Mouse (Mus musculus): ENCODE measurements around the gene 1810009A15Rik. TPM values are rescaled to one million over a fixed set of nuclear protein-coding genes. Genes with fewer than 3 reads are reported as not detected.
A peak's percentile ranks its signal among the peaks of the same experiment; 100 is the strongest.

The 1810009A15Rik gene
- total RNA-seq, 2 experiments from 2014 or later, result 49.6 to 50.3 TPM

DNA sequence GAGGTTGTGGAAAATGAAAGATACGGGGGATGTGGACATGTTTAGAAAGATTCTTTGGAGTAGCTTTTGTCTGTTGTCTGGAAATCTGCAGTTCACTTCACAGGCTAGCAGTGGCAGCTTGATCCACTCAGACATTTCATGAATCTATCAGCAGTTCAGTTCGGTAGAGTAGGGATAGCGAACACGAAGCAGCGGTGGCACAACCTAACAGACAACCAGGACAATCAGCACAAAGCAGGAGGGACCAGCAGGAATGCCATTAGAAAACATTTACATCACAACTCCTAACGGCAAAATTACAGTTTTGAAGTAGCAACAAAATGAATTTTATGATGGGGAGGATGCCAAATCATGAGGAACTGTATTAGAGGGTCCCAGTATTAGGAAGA is 31.0 kb downstream of the 1810009A15Rik start:
- DNase-seq, result no peak

GRCm38 (mm10) chr19:8920073-8920736 is 31.6 kb downstream of the 1810009A15Rik start, which contains the start of gene B3gat3:
B3gat3 (plus strand) TSS chr19:8920374.
- peak; percentile 98 for DNase-seq

DNA sequence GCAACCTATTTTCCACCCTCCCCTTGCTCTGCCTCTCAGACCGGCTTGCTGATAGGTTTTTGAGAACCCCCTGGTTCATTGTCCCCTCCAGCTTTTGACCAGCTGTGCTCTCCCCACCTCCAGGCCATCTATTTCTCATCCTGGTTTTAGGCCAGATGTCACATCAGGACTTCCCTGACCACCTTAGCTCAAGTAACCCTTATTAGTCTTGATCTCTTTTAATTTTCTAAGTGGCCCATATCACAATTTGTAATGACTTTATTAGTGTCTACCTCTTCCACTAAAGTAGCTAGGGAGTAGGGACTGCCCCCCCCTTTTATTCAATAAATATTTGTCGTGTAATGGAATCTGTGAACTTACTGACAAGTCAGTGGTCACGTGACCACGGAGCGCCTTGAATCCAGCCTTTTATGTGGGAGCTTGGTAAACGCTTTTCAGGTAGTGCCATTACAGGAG is 32.2 kb downstream of the 1810009A15Rik start:
- peak in 1 of 2 experiments; percentile 40 for DNase-seq

DNA sequence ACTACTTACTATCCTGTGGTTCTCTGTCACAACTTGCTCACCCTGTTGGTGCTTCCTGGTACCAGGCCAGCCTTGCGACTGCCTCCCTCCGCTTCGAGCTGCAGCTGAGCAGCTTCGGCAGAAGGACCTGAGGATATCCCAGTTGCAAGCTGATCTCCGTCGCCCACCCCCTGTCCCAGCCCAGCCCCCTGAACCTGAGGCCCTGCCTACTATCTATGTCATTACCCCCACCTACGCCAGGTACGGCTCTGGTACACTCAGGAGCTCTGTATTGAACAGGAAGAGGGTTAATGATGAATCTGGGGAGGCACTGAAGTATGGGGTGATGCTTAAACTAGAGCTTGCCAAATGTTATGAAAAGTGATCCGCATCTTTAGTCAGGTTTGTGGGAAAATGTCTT is 33.1 kb downstream of the 1810009A15Rik start:
- DNase-seq, result no peak

GRCm38 (mm10) chr19:8926766-8927165 is 38.1 kb downstream of the 1810009A15Rik start:
- DNase-seq, result no peak

DNA sequence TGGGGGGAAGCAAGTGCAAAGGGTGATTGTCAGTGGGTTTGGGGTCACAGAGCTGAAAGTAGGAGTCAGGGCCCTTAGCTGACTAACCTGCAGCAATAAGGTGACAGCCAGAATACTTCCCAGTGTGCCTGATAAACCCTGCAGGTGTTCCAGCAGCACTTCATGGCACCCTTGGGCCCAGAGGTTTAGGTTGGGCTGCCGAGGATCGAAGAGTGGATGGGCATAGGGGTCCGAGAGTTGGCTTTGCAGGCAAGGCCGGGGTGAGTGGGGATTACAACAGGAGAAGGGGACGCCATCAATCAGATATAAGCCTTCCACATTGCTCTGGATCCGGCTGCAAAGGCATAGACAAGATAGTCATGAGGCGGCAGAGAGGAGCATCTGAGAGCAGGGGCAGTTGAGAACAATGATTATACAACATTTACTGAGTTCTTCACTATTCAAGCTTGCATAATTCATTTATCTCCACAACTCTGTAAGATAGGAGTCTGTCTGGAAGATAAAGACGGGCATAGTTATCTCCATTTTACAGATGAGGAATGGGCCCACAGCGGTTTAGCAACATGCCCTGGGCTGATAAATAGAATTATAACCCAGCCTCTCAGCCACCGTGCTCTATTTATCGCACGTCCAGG is 39.4 kb downstream of the 1810009A15Rik start:
- no peak for DNase-seq

DNA sequence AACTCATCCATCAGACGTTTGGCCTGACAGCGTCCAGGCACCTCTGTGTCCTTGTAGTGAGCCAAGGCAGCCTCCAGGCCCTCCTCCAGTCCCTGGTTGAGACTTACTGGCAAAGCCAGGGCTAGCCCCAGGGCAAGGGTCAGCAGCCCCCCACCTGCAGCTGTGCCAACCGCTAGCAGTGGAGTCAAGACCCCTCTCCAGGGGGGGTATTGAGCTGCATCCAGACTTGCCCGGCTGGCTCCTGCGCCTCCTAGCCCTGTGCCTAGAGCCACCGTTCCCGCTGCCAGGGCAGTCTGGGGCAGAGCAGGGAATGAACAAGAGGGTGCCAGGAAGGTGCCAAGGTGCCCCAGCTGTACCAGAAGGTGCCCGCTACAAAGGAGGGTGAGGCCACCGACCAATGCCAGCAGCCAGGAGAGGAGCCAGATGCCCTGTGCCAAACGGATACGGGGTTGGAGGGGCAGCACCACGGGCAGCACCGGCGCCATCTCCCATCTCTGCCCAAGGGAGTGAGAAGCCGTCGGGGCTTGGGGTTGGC is 40.1 kb downstream of the 1810009A15Rik start:
- DNase-seq, result peak in 1 of 2 experiments; percentile 28

DNA sequence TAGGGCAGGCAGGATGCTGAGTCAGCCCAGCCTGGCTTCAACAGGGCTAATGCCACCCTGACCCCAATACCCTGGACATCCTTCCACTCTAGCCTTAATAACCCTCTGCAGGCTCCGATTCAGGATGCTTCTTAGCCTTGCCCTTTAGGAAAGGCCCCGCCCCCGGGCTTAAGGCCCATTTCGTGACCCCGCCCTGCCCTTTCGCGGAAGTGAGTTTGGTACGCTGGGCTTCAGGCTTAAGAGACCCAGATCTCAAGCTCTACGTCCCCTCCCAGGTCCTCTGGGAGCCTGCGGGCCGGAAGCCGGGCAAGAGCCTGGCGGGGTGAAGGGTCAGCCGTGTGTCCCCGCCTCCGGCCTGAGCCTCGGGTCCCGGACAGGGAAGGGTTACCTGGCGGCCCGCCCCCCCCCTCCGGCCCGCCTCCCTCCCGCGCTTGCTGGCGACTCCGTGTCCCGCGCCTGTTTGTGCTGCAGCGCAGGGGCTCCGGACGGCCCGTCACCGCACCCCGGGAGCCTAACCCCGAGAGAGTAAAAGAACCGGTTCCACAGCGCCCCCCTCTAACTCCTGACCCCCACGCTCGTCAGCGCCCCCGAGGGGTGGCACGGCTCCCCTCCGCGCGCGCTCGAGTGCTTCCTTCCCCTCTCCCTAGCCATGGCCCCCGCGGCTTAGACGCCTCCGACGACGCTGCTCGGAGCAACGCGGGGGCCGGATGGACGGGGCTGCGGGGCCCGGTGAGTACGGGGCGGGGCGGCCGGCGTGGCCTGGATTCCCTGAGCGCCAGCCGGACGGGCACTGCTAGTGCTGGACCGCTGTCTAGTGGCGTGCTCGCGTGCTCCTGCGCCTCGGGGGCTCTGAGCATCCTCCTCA is 40.8 kb downstream of the 1810009A15Rik start, which contains the start of the genes Rom1 and Eml3:
Rom1 (minus strand) TSS at position 133 of the 865 bp plus-strand sequence.
Eml3 (plus strand) TSS at position 329 of the 865 bp plus-strand sequence.
- DNase-seq, result peak; percentile 96

GRCm38 (mm10) chr19:8930117-8930516 is 41.5 kb downstream of the 1810009A15Rik start:
- DNase-seq, result no peak

GRCm38 (mm10) chr19:8930771-8931170 is 42.1 kb downstream of the 1810009A15Rik start:
- no peak for DNase-seq

GRCm38 (mm10) chr19:8936736-8937135 is 48.1 kb downstream of the 1810009A15Rik start:
- no peak for DNase-seq

Small RNA genes within 50 kb of the gene (microRNA-seq; reads per million reads assigned to microRNA genes)
- gene Mir5136, result not detected

Other genes starting within 250 kb of the 1810009A15Rik start
- 1 to 10 TPM; 1.3 TPM for gene Chrm1, start 225.1 kb upstream of the 1810009A15Rik start, total RNA-seq (2021)
- gene Slc3a2, start 165.5 kb upstream of the 1810009A15Rik start, total RNA-seq (2021), result 100 to 1,000 TPM; 354 to 445 TPM
- 10 to 100 TPM; 52.3 to 71.2 TPM for gene Wdr74, start 153.0 kb upstream of the 1810009A15Rik start, total RNA-seq (2021)
- gene 1700092M07Rik, start 148.1 kb upstream of the 1810009A15Rik start, total RNA-seq (2021), result 1 to 10 TPM in 1 of 2 experiments, under 1 TPM in 1; 0.82 to 1.0 TPM
- gene Stx5a, start 147.4 kb upstream of the 1810009A15Rik start, total RNA-seq (2021), result 10 to 100 TPM; 83.6 to 92.9 TPM
- gene Nxf1, start 131.8 kb upstream of the 1810009A15Rik start, total RNA-seq (2021), result 100 to 1,000 TPM in 1 of 2 experiments, 10 to 100 TPM in 1; 94.7 to 144 TPM
- 100 to 1,000 TPM; 113 to 127 TPM for gene Tmem223, start 117.9 kb upstream of the 1810009A15Rik start, total RNA-seq (2021)
- gene Tmem179b, start 114.4 kb upstream of the 1810009A15Rik start, total RNA-seq (2021), result 10 to 100 TPM; 44.8 to 69.2 TPM
- gene Taf6l, start 102.4 kb upstream of the 1810009A15Rik start, total RNA-seq (2021), result 10 to 100 TPM; 11.2 to 16.7 TPM
- 10 to 100 TPM; 90.5 to 98.5 TPM for gene Polr2g, start 90.3 kb upstream of the 1810009A15Rik start, total RNA-seq (2021)
- 1 to 10 TPM; 2.0 to 2.9 TPM for gene Zbtb3, start 86.3 kb upstream of the 1810009A15Rik start, total RNA-seq (2021)
- 10 to 100 TPM; 31.7 to 32.2 TPM for gene Ttc9c, start 69.5 kb upstream of the 1810009A15Rik start, total RNA-seq (2021)
- 10 to 100 TPM; 61.8 to 67.6 TPM for gene Hnrnpul2, start 68.8 kb upstream of the 1810009A15Rik start, total RNA-seq (2021)
- gene AC129217.1, start 59.1 kb upstream of the 1810009A15Rik start, total RNA-seq (2021), result 1 to 10 TPM in 1 of 2 experiments, not detected in 1; 1.7 TPM
- 100 to 1,000 TPM; 132 to 176 TPM for gene Bscl2, start 51.4 kb upstream of the 1810009A15Rik start, total RNA-seq (2021)
- gene Gng3, start 49.7 kb upstream of the 1810009A15Rik start, total RNA-seq (2021), result 1 to 10 TPM; 5.2 to 5.4 TPM
- gene Lrrn4cl, start 38.1 kb upstream of the 1810009A15Rik start, total RNA-seq (2021), result 1 to 10 TPM; 4.2 to 4.5 TPM
- gene Ubxn1, start 17.4 kb upstream of the 1810009A15Rik start, total RNA-seq (2021), result 100 to 1,000 TPM; 177 to 218 TPM
- 10 to 100 TPM; 49.9 to 79.8 TPM for gene Uqcc3, start 7.9 kb upstream of the 1810009A15Rik start, total RNA-seq (2021)
- gene Lbhd1, start 5.1 kb upstream of the 1810009A15Rik start, total RNA-seq (2021), result 10 to 100 TPM in 1 of 2 experiments, 1 to 10 TPM in 1; 5.3 to 17.6 TPM
- not detected for gene Gm49403, start 4.9 kb upstream of the 1810009A15Rik start, total RNA-seq (2021)
- 1 to 10 TPM; 1.0 to 4.2 TPM for gene Gm49416, start 73 bp downstream of the 1810009A15Rik start, total RNA-seq (2021)
- gene Ints5, start 4.2 kb downstream of the 1810009A15Rik start, total RNA-seq (2021), result 10 to 100 TPM; 23.7 to 25.8 TPM
- gene Ganab, start 9.2 kb downstream of the 1810009A15Rik start, total RNA-seq (2021), result 100 to 1,000 TPM; 190 to 201 TPM
- 10 to 100 TPM; 56.3 to 66.1 TPM for gene B3gat3, start 31.5 kb downstream of the 1810009A15Rik start, total RNA-seq (2021)
- gene Rom1, start 40.5 kb downstream of the 1810009A15Rik start, total RNA-seq (2021), result 10 to 100 TPM; 38.7 to 61.5 TPM
- 10 to 100 TPM; 46.9 to 59.1 TPM for gene Eml3, start 40.7 kb downstream of the 1810009A15Rik start, total RNA-seq (2021)
- gene Mta2, start 53.0 kb downstream of the 1810009A15Rik start, total RNA-seq (2021), result 10 to 100 TPM; 88.0 to 88.6 TPM
- 10 to 100 TPM; 20.7 to 24.4 TPM for gene Tut1, start 65.0 kb downstream of the 1810009A15Rik start, total RNA-seq (2021)
- gene Eef1g, start 78.2 kb downstream of the 1810009A15Rik start, total RNA-seq (2021), result 100 to 1,000 TPM; 331 to 363 TPM
- 100 to 1,000 TPM; 114 to 197 TPM for gene Ahnak, start 100.4 kb downstream of the 1810009A15Rik start, total RNA-seq (2021)
- not detected for gene Scgb1a1, start 199.1 kb downstream of the 1810009A15Rik start, total RNA-seq (2021)
- 10 to 100 TPM; 10.7 to 11.7 TPM for gene Asrgl1, start 246.8 kb downstream of the 1810009A15Rik start, total RNA-seq (2021)